Mouse (Mus musculus) neutrophil, adult 5-6 weeks (primary cell): ENCODE measurements around the gene Urgcp. TPM values are rescaled to one million over a fixed set of nuclear protein-coding genes. Genes with fewer than 3 reads are reported as not detected.

Experiments
- total RNA-seq: library from RNA; stranded (forward); fragments of 200-1000 nt; gene quantifications from 2 replicates; pipeline ENCODE4 v1.2.3, GENCODE M21; 2017

The Urgcp gene
- total RNA-seq, 1 experiment from 2014 or later, result 7.2 TPM

Other genes with a start within 250 kb of the Urgcp start
- 179 and 183 TPM in 2 replicates for gene Xbp1, start 241.7 kb downstream of the Urgcp start, total RNA-seq
- 40.0 and 42.0 TPM in 2 replicates for gene Ccdc117, start 220.2 kb downstream of the Urgcp start, total RNA-seq
- gene Ankrd36, start 192.7 kb downstream of the Urgcp start, total RNA-seq, result not detected in 2 replicates
- 29.9 and 38.4 TPM in 2 replicates for gene Mrps24, start 46.7 kb downstream of the Urgcp start, total RNA-seq
- 166 and 167 TPM in 2 replicates for gene Dbnl, start 26.1 kb upstream of the Urgcp start, total RNA-seq
- gene Pgam2, start 41.4 kb upstream of the Urgcp start, total RNA-seq, result 1.3 TPM in 1 of 2 replicates, not detected in the other
- 23.3 and 26.3 TPM in 2 replicates for gene Polm, start 75.6 kb upstream of the Urgcp start, total RNA-seq
- not detected in 2 replicates for gene Aebp1, start 99.6 kb upstream of the Urgcp start, total RNA-seq
- gene Pold2, start 115.9 kb upstream of the Urgcp start, total RNA-seq, result 6.3 and 9.8 TPM in 2 replicates
- gene Myl7, start 136.4 kb upstream of the Urgcp start, total RNA-seq, result not detected in 2 replicates
- gene Gck, start 187.7 kb upstream of the Urgcp start, total RNA-seq, result 0.35 TPM in 1 of 2 replicates, not detected in the other
- 47.1 and 54.4 TPM in 2 replicates for gene Ykt6, start 193.3 kb upstream of the Urgcp start, total RNA-seq